ENCODE assay signal across 31 mouse cellular contexts in genomic region chr14:9899494-9899893, GRCm38 (mm10).
DNase-seq lines count a peak whose midpoint lies in the region; ATAC-seq and TF ChIP-seq lines count a peak whose summit lies in the region.
"Had no signal": no experiment of that assay in that cellular context is flagged by ENCODE, and none has a peak within 500 bp of the region (broad histone marks: within the 10 kb centered on the region; RNA-seq: fewer than 3 reads in every experiment).

No protein-coding gene starts in this region.

- no peak overlapping the region for H3K4me2 ChIP-seq in embryonic facial prominence, embryonic 14.5 days (ENCODE audit: low read depth, low read length)
- H3K4me2 ChIP-seq in hindbrain, postnatal 0 days (ENCODE audit: low read depth, low read length) = no peak overlapping the region
- H3K4me2 ChIP-seq in hindbrain, embryonic 16.5 days (ENCODE audit: low read length) = no peak overlapping the region
- no peak overlapping the region for H3K4me2 ChIP-seq in lung, embryonic 14.5 days
- H3K4me2 ChIP-seq: hindbrain, embryonic 13.5 days; midbrain, embryonic 11.5 days; neural tube, embryonic 13.5 days had no signal

- H3K9ac ChIP-seq in embryonic facial prominence, embryonic 14.5 days (ENCODE audit: low read depth, low read length) = no peak overlapping the region
- H3K9ac ChIP-seq in hindbrain, postnatal 0 days (replicated peaks; ENCODE audit: low read length) = no peak overlapping the region
- H3K9ac ChIP-seq in hindbrain, embryonic 16.5 days (ENCODE audit: low read depth, low read length) = no peak overlapping the region
- no peak overlapping the region for H3K9ac ChIP-seq in lung, embryonic 14.5 days
- H3K9ac ChIP-seq: hindbrain, embryonic 13.5 days; liver, embryonic 14.5 days; neural tube, embryonic 13.5 days had no signal

- H3K9me3 ChIP-seq in embryonic facial prominence, embryonic 14.5 days (ENCODE audit: control insufficient read depth, low read length) = no peaks in the 10 kb centered on the region
- no peaks in the 10 kb centered on the region for H3K9me3 ChIP-seq in embryonic facial prominence, embryonic 10.5 days
- no peaks in the 10 kb centered on the region for H3K9me3 ChIP-seq in hindbrain, postnatal 0 days (ENCODE audit: low read length)
- H3K9me3 ChIP-seq in hindbrain, embryonic 16.5 days (ENCODE audit: control insufficient read depth, low read length) = no peaks in the 10 kb centered on the region
- no peaks in the 10 kb centered on the region for H3K9me3 ChIP-seq in lung, embryonic 14.5 days (ENCODE audit: low read depth, low read length)
- H3K9me3 ChIP-seq: hindbrain, embryonic 13.5 days; neural tube, embryonic 13.5 days had no signal

- WGBS in embryonic facial prominence, embryonic 14.5 days = 72% methylated on average over 2 of the region's 2 CpGs
- 94% methylated on average over 2 of the region's 2 CpGs for WGBS in embryonic facial prominence, embryonic 10.5 days
- 64% methylated on average over 2 of the region's 2 CpGs for WGBS in hindbrain, postnatal 0 days
- 79% methylated on average over 2 of the region's 2 CpGs for WGBS in hindbrain, embryonic 16.5 days
- 70% methylated on average over 2 of the region's 2 CpGs for WGBS in lung, embryonic 14.5 days

- no peak for ATAC-seq in embryonic facial prominence, embryonic 14.5 days (ENCODE audit: low read depth)
- ATAC-seq in hindbrain, postnatal 0 days = no peak
- no peak for ATAC-seq in hindbrain, embryonic 16.5 days
- no peak for ATAC-seq in lung, embryonic 14.5 days (ENCODE audit: insufficient read depth)
- ATAC-seq: forebrain, embryonic 14.5 days; inflammation-experienced regulatory T-cells, adult 6 months; midbrain, embryonic 16.5 days had no signal

- H3K36me3 ChIP-seq in embryonic facial prominence, embryonic 14.5 days (ENCODE audit: control insufficient read depth, insufficient read depth, low read length) = no peaks in the 10 kb centered on the region
- H3K36me3 ChIP-seq in embryonic facial prominence, embryonic 10.5 days (replicated peaks) = no peaks in the 10 kb centered on the region
- H3K36me3 ChIP-seq in hindbrain, postnatal 0 days (ENCODE audit: insufficient read depth, low read length) = no peaks in the 10 kb centered on the region
- no peaks in the 10 kb centered on the region for H3K36me3 ChIP-seq in hindbrain, embryonic 16.5 days (ENCODE audit: control insufficient read depth, insufficient read depth, low read length)
- no peaks in the 10 kb centered on the region for H3K36me3 ChIP-seq in lung, embryonic 14.5 days (ENCODE audit: insufficient read depth)
- H3K36me3 ChIP-seq: hindbrain, embryonic 13.5 days; neural tube, embryonic 13.5 days had no signal

- no peaks in the 10 kb centered on the region for H3K27me3 ChIP-seq in embryonic facial prominence, embryonic 14.5 days (replicated peaks; ENCODE audit: control insufficient read depth, insufficient read depth, low read length)
- H3K27me3 ChIP-seq in embryonic facial prominence, embryonic 10.5 days (replicated peaks; ENCODE audit: low read depth, poor library complexity, severe bottlenecking) = no peaks in the 10 kb centered on the region
- no peaks in the 10 kb centered on the region for H3K27me3 ChIP-seq in hindbrain, postnatal 0 days (ENCODE audit: insufficient read depth, low read length)
- no peaks in the 10 kb centered on the region for H3K27me3 ChIP-seq in hindbrain, embryonic 16.5 days (replicated peaks; ENCODE audit: control insufficient read depth, insufficient read depth, low read length)
- H3K27me3 ChIP-seq in lung, embryonic 14.5 days (ENCODE audit: insufficient read depth, low read length) = no peaks in the 10 kb centered on the region
- H3K27me3 ChIP-seq: CH12.LX; hindbrain, embryonic 13.5 days; neural tube, embryonic 13.5 days had no signal

- no peak overlapping the region for H3K4me3 ChIP-seq in embryonic facial prominence, embryonic 14.5 days (ENCODE audit: low read depth, low read length)
- H3K4me3 ChIP-seq in embryonic facial prominence, embryonic 10.5 days = no peak overlapping the region
- no peak overlapping the region for H3K4me3 ChIP-seq in hindbrain, postnatal 0 days (ENCODE audit: low read length)
- no peak overlapping the region for H3K4me3 ChIP-seq in hindbrain, embryonic 16.5 days (ENCODE audit: low read length)
- H3K4me3 ChIP-seq in lung, embryonic 14.5 days (ENCODE audit: low read depth, low read length) = no peak overlapping the region
- H3K4me3 ChIP-seq: hindbrain, embryonic 13.5 days; myocyte; neural tube, embryonic 13.5 days had no signal

- DNase-seq in embryonic facial prominence, embryonic 14.5 days (ENCODE audit: low spot score) = peak; percentile 57
- no peak for DNase-seq in embryonic facial prominence, embryonic 10.5 days (ENCODE audit: low spot score)
- peak; percentile 8 for DNase-seq in hindbrain, postnatal 0 days (ENCODE audit: low spot score)
- peak; percentile 35 for DNase-seq in lung, embryonic 14.5 days
- DNase-seq in lung, postnatal 36 days = no peak
- DNase-seq in left cerebral cortex, postnatal 36 days (ENCODE audit: low spot score in 2 of 2) = no peak
- DNase-seq in layer of hippocampus, adult 11-12 months (ENCODE audit: low spot score) = no peak
- DNase-seq: adrenal gland, adult 8-10 months; cerebellum, adult 8-10 months; cerebellum, postnatal 25 days; gastrocnemius, postnatal 14 days; kidney, adult 8-10 months; kidney, postnatal 36 days; layer of hippocampus, adult 9-11 months; liver; lung, adult 2 months; lung, postnatal 14 days; right cerebral cortex, postnatal 4 days; thymus, adult 18-20 months; thymus, postnatal 36 days had no signal

- H3K27ac ChIP-seq in embryonic facial prominence, embryonic 14.5 days (replicated peaks; ENCODE audit: low read depth, low read length) = no peak overlapping the region
- H3K27ac ChIP-seq in embryonic facial prominence, embryonic 10.5 days (replicated peaks) = no peak overlapping the region
- no peak overlapping the region for H3K27ac ChIP-seq in hindbrain, postnatal 0 days
- H3K27ac ChIP-seq in hindbrain, embryonic 16.5 days (ENCODE audit: low read depth, low read length) = no peak overlapping the region
- no peak overlapping the region for H3K27ac ChIP-seq in lung, embryonic 14.5 days (ENCODE audit: low read depth)
- H3K27ac ChIP-seq: hindbrain, embryonic 13.5 days; liver, embryonic 14.5 days; neural tube, embryonic 13.5 days; stomach, postnatal 0 days had no signal

- intact Hi-C loops in left cerebral cortex, postnatal 36 days (cut with DNase I) = no loop called here

- no peaks in the 10 kb centered on the region for H3K4me1 ChIP-seq in embryonic facial prominence, embryonic 14.5 days (ENCODE audit: control insufficient read depth, insufficient read depth, low read length)
- H3K4me1 ChIP-seq in embryonic facial prominence, embryonic 10.5 days = no peaks in the 10 kb centered on the region
- H3K4me1 ChIP-seq in hindbrain, postnatal 0 days (ENCODE audit: insufficient read depth, low read length) = no peaks in the 10 kb centered on the region
- H3K4me1 ChIP-seq in hindbrain, embryonic 16.5 days (ENCODE audit: control insufficient read depth, insufficient read depth, low read depth, low read length) = no peaks in the 10 kb centered on the region
- H3K4me1 ChIP-seq in lung, embryonic 14.5 days (ENCODE audit: insufficient read depth) = no peaks in the 10 kb centered on the region
- H3K4me1 ChIP-seq: hindbrain, embryonic 13.5 days; neural tube, embryonic 13.5 days had no signal

- no peak for TF ChIP-seq CTCF in hindbrain, postnatal 0 days (IDR thresholded peaks at IDR 0.05; ENCODE audit: low read depth)
- no peak for TF ChIP-seq CTCF in lung, embryonic 14.5 days (IDR thresholded peaks at IDR 0.05; ENCODE audit: low read depth)

Comparison
In these comparisons a context has a peak if more than half of its experiments do, and no peak if none do; other contexts are left out.
1. DNase-seq: peak in embryonic facial prominence, embryonic 14.5 days (single experiment), hindbrain, postnatal 0 days (single experiment) and lung, embryonic 14.5 days (single experiment); none in embryonic facial prominence, embryonic 10.5 days (single experiment), lung, postnatal 36 days (single experiment), left cerebral cortex, postnatal 36 days (0 of 2) and layer of hippocampus, adult 11-12 months (single experiment).